Mouse (Mus musculus) myocyte (in vitro differentiated cells): ENCODE results near the gene Pakap. TPM values are rescaled to one million over a fixed set of nuclear protein-coding genes. Genes with fewer than 3 reads are reported as not detected.

Source experiments
- H3K27me3 ChIP-seq: one replicate; pipeline ENCODE4 v1.6.1; 2011; ENCODE audit not compliant: control insufficient read depth, insufficient read depth, insufficient read length
- H3K36me3 ChIP-seq: one replicate; pipeline ENCODE4 v1.6.1; 2011; ENCODE audit not compliant: control insufficient read depth, insufficient read depth
- H3K4me2 ChIP-seq: one replicate; pipeline ENCODE4 v1.6.1; 2011; ENCODE audit warnings: low read depth, control low read depth
- H3K4me3 ChIP-seq: one replicate; pipeline ENCODE4 v1.5.1; 2011; ENCODE audit warnings: mild to moderate bottlenecking, control low read depth, moderate library complexity
- H3K79me2 ChIP-seq: one replicate; pipeline ENCODE4 v1.6.1; 2011; ENCODE audit not compliant: control insufficient read depth, insufficient read depth
- H3ac ChIP-seq: one replicate; pipeline ENCODE4 v1.6.1; 2011; ENCODE audit not compliant: control insufficient read depth, insufficient read length
- CEBPB ChIP-seq: IDR thresholded peaks from 2 replicates; pipeline ENCODE4 v1.6.1; 2011; ENCODE audit warnings: mild to moderate bottlenecking, moderate library complexity; ENCODE audit not compliant: poor library complexity, insufficient read depth, severe bottlenecking
- E2F4 ChIP-seq: IDR thresholded peaks from one replicate; pipeline ENCODE4 v1.6.1; 2011; ENCODE audit warnings: mild to moderate bottlenecking, control low read depth, moderate library complexity; ENCODE audit not compliant: insufficient read depth
- MAX ChIP-seq: IDR thresholded peaks from one replicate; pipeline ENCODE4 v1.6.1; 2011; ENCODE audit warnings: low read depth, mild to moderate bottlenecking, control low read depth
- MYOD1 ChIP-seq, 3 experiments: IDR thresholded peaks; one replicate each; pipeline ENCODE4 v1.6.1; 2011; ENCODE audit warnings: control low read depth in 2 of 3, low read depth in 2 of 3, mild to moderate bottlenecking in 2 of 3, moderate library complexity in 1 of 3; ENCODE audit not compliant: insufficient read length in 2 of 3, control insufficient read depth in 1 of 3
- MYOG ChIP-seq, 3 experiments: IDR thresholded peaks; one replicate each; pipeline ENCODE4 v1.6.1; 2011; ENCODE audit warnings: control low read depth in 2 of 3, low read depth in 2 of 3, mild to moderate bottlenecking in 2 of 3; ENCODE audit not compliant: insufficient read length in 2 of 3, control insufficient read depth in 1 of 3, insufficient read depth in 1 of 3
- POLR2A ChIP-seq: IDR thresholded peaks from one replicate; pipeline ENCODE4 v1.6.1; 2011; ENCODE audit warnings: low read depth, mild to moderate bottlenecking, control low read depth, moderate library complexity; ENCODE audit not compliant: insufficient read length
- POLR2AphosphoS2 ChIP-seq: IDR thresholded peaks from one replicate; pipeline ENCODE4 v1.6.1; 2011; ENCODE audit warnings: low read depth, control low read depth; ENCODE audit not compliant: insufficient read length
- REST ChIP-seq: IDR thresholded peaks from one replicate; pipeline ENCODE4 v1.6.1; 2011; ENCODE audit warnings: mild to moderate bottlenecking, control low read depth, moderate library complexity; ENCODE audit not compliant: insufficient read depth, insufficient read length
- SRF ChIP-seq: IDR thresholded peaks from one replicate; pipeline ENCODE4 v1.6.1; 2011; ENCODE audit warnings: low read depth; ENCODE audit not compliant: control insufficient read depth, insufficient read length
- TCF12 ChIP-seq: IDR thresholded peaks from one replicate; pipeline ENCODE4 v1.6.1; 2011; ENCODE audit warnings: mild to moderate bottlenecking, control low read depth; ENCODE audit not compliant: poor library complexity, insufficient read depth, severe bottlenecking
- TCF3 ChIP-seq: IDR thresholded peaks from one replicate; pipeline ENCODE4 v1.6.1; 2011; ENCODE audit warnings: low read depth, control low read depth; ENCODE audit not compliant: insufficient read length
- USF1 ChIP-seq: IDR thresholded peaks from one replicate; pipeline ENCODE4 v1.6.1; 2011; ENCODE audit warnings: low read depth, mild to moderate bottlenecking, control low read depth, moderate library complexity
- polyA plus RNA-seq: library from polyadenylated mRNA; unstranded; fragments of >200 nt; fragmentation: generic; extraction: Trizol; gene quantifications from one replicate; pipeline ENCODE4 v1.2.1, GENCODE M21; 2012; ENCODE audit warnings: missing spikeins

Pakap gene
- polyA plus RNA-seq, 1 experiment: 6.5 TPM

DNA sequence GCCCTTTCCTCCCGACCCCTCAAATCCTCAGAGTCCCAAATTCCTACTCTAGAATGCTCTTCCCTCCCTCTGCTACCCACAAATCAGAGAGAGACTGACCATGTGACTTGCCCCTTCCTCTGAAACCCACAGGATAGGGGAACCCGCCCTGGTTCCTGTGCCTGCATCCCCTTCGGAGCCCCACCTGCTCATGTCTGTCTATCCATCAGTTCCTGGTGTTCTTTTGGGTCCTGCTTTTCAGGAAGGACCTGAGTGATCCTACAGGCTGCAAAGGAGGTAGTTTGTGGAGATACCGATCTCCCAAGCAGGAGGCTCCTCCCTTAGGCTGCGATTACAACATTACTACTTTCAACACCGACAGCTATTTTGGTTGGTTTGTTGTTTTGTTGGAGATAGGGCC, 340.9 kb downstream of the Pakap start:
- H3K27me3 ChIP-seq: no peaks in the 10 kb centered on the region
- no peaks in the 10 kb centered on the region for H3K36me3 ChIP-seq
- TF ChIP-seq MYOD1 (IDR thresholded peaks at IDR 0.05; ENCODE audit: control insufficient read depth in 1 of 3, insufficient read length in 2 of 3, low read depth in 2 of 3) (peak in 1 of 3 experiments; percentile 13), REST (no peak)
- no peak overlapping the region for H3K4me2 ChIP-seq
- H3K79me2 ChIP-seq: no peaks in the 10 kb centered on the region
- no peak overlapping the region for H3ac ChIP-seq
- H3K4me3 ChIP-seq: no peak overlapping the region

DNA sequence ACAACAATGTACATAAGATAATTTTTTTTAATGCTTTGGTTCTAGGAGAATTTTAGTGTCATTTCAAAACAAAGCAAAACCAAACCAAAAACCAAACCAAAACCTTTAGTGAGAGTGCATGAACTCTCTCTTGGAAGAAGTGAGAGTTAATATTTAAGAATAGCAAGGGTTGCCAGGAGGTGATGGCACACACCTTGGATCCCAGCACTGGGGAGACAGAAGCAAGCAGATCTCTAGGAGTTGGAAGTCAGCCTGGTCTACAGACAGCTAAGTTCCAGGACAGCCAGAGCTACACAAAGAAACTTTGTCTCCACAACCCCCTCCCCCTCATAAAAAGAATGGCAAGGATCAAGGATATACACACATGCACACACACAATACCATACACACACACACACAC, 345.0 kb downstream of the Pakap start:
- Histone ChIP-seq H3K27me3 (no peaks in the 10 kb centered on the region), H3K79me2 (no peaks in the 10 kb centered on the region), H3ac (no peak overlapping the region), H3K36me3 (no peaks in the 10 kb centered on the region), H3K4me2 (no peak overlapping the region), H3K4me3 (no peak overlapping the region)
- TF ChIP-seq CEBPB (no peak), TCF3 (no peak), POLR2A (no peak), E2F4 (no peak), MAX (no peak), REST (no peak), POLR2AphosphoS2 (no peak), TCF12 (no peak), SRF (no peak), MYOG (IDR thresholded peaks at IDR 0.05; ENCODE audit: control insufficient read depth in 1 of 3, insufficient read depth in 1 of 3, insufficient read length in 2 of 3, low read depth in 2 of 3) (no peak), USF1 (no peak)

DNA sequence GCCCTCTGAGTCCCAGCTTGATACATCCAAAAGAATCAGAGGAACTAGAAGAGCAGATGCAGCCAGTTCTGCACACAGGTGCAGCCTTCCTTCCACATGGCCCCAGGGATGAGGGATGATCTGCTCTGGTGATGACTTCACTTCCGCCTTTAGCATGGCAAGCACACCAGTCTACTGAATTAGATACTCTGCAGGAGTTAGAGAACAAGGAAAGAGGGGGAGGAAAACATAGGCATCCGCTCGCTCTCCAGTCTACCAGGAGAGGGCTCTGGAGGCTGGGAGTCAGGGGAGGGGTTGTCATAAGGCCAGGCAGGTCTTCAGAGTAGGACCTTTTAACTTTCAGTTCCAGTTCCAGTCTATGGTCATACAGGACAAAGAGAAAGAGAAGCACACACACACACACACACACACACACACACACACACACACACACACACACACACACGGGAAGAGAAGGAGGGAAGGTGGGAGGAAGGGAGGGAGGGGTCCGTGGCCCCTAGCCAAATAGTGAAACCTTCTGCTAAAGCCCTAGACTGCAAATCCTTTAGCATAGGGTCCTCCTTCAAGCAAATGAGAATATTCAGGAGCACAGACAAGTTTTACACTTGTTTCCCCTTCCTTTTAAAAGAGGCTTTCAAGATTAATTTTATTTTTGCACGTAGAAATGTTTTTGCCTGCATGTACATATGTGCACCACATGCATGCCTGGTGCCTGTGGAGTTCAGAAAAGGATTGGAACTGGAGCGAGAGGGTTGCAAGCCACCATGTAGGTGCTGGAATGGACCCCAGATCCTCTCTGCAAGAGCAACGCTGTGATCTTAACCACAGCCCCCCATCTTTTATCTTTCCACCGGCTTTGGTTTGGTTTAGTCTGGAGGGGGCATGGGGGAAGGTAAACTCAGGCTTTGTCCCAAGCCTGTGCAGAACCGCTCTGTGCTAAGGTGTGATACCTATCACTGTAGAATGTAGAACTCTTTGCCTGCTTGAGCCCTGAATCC, 346.5 kb downstream of the Pakap start:
- Histone ChIP-seq H3K27me3 (no peaks in the 10 kb centered on the region), H3K79me2 (no peaks in the 10 kb centered on the region), H3ac (no peak overlapping the region), H3K4me2 (no peak overlapping the region), H3K4me3 (no peak overlapping the region), H3K36me3 (no peaks in the 10 kb centered on the region)
- TF ChIP-seq CEBPB (no peak), MYOG (IDR thresholded peaks at IDR 0.05; ENCODE audit: control insufficient read depth in 1 of 3, insufficient read depth in 1 of 3, insufficient read length in 2 of 3, low read depth in 2 of 3) (no peak), POLR2A (no peak), TCF3 (no peak), USF1 (no peak)

DNA sequence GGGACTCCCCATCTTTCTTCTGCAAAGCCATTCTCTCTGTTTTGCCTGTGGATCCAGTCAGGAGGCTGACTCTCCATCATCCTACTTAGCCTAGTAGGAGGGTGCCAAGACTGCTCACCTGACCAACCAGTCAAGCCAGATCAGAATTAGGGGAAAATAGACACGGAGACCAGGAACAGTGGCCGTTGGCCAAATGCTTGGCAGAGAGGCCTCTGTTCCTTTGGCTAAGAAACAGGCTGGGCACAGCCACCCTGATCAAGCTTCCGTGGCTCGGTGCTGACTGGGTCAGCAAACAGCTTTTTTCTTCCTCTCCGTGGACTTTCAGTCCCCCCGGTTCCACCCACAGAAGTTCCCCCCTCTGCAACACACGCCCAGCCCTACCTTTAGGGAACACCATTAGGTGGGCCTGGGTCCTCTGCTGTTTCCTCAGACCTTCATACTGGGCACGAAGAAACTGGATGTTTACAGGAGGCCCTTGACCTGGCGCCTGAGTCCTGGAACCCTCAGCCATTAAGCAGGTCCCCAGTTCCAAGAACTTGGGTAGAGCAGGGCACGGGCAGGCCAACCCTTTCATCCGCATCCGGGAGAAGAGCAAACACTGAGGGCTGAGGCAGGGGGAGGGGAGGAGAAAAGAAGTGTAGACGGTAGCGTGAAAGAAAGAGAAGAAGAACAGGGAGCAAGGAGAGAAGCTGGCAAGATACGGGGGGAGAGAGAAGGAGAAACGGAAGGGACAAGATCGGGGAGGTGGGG, 347.4 kb downstream of the Pakap start:
- H3K27me3 ChIP-seq: no peaks in the 10 kb centered on the region
- H3K36me3 ChIP-seq: no peaks in the 10 kb centered on the region
- H3K4me3 ChIP-seq: no peak overlapping the region
- no peak overlapping the region for H3ac ChIP-seq
- H3K79me2 ChIP-seq: no peaks in the 10 kb centered on the region
- no peak overlapping the region for H3K4me2 ChIP-seq
- TF ChIP-seq SRF: no peak
- TF ChIP-seq USF1: no peak
- TF ChIP-seq MYOD1 (IDR thresholded peaks at IDR 0.05; ENCODE audit: control insufficient read depth in 1 of 3, insufficient read length in 2 of 3, low read depth in 2 of 3): no peak
- no peak for TF ChIP-seq TCF3
- no peak for TF ChIP-seq CEBPB
- no peak for TF ChIP-seq REST
- TF ChIP-seq POLR2AphosphoS2: no peak
- TF ChIP-seq MYOG (IDR thresholded peaks at IDR 0.05; ENCODE audit: control insufficient read depth in 1 of 3, insufficient read depth in 1 of 3, insufficient read length in 2 of 3, low read depth in 2 of 3): no peak
- TF ChIP-seq POLR2A: no peak
- TF ChIP-seq TCF12: no peak
- TF ChIP-seq E2F4: no peak
- no peak for TF ChIP-seq MAX

DNA sequence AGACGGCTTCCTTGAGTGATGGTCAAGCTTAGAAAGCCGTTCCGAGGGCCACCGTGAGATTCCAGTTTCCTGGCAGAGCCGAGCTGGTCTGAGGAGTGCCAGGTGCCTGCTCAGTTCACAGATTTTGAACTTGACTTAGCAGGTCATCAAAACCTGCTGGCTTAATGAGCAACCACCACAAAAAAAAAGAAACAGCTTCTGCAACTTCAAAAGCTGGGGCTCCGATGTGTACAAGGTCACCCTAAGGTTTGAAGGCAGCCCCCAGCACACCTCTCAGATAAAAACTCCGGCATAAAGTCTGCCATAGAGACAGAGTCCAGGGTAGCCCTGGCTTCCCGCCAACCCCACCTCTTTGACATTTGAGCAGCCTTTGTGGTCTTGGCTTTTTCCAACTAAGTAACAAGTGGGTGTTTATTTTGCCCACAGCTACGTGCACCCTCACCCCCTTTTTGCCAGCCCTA, 348.3 kb downstream of the Pakap start, which contains the start of gene D630039A03Rik:
Gene D630039A03Rik (minus strand): TSS at position 97 of the 461 bp plus-strand sequence.
- H3K27me3 ChIP-seq: no peaks in the 10 kb centered on the region
- no peak for TF ChIP-seq E2F4
- no peak for TF ChIP-seq POLR2A
- TF ChIP-seq REST: no peak
- TF ChIP-seq TCF12: no peak
- TF ChIP-seq MYOG (IDR thresholded peaks at IDR 0.05; ENCODE audit: control insufficient read depth in 1 of 3, insufficient read depth in 1 of 3, insufficient read length in 2 of 3, low read depth in 2 of 3): no peak
- no peak for TF ChIP-seq USF1
- H3K4me2 ChIP-seq: peak within 1 kb of the TSS; percentile 60
- H3ac ChIP-seq: no peak within 1 kb of the TSS
- H3K4me3 ChIP-seq: no peak within 1 kb of the TSS
- no peaks in the 10 kb centered on the region for H3K79me2 ChIP-seq
- H3K36me3 ChIP-seq: no peaks in the 10 kb centered on the region
